Mouse (Mus musculus) right cerebral cortex, postnatal 14 days (tissue): ENCODE results near the gene Pld5.

Source experiments
- DNase-seq: peaks from one replicate; pipeline ENCODE4 v3.0.0; 2022

Pld5 gene

GRCm38 (mm10) chr1:176274667-176275610 is at the start of gene Pld5:
Gene Pld5 (minus strand): TSS chr1:176275312.
- peak; percentile 21 for DNase-seq

- DNase-seq, result no peak
These were observed 40.0 kb upstream of the Pld5 start for GRCm38 (mm10) chr1:176315063-176315462.

- no peak for DNase-seq
These were observed 35.1 kb upstream of the Pld5 start for GRCm38 (mm10) chr1:176310174-176310573.

GRCm38 (mm10) chr1:176289396-176289795 is 14.3 kb upstream of the Pld5 start:
- no peak for DNase-seq

- no peak for DNase-seq
These were observed 484 bp upstream of the Pld5 start for GRCm38 (mm10) chr1:176275611-176275980.

GRCm38 (mm10) chr1:176248717-176249030 is 26.4 kb downstream of the Pld5 start:
- no peak for DNase-seq

- no peak for DNase-seq
These were observed 27.0 kb downstream of the Pld5 start for GRCm38 (mm10) chr1:176247885-176248716.

- no peak for DNase-seq
These were observed 35.9 kb downstream of the Pld5 start for GRCm38 (mm10) chr1:176239199-176239598.

GRCm38 (mm10) chr1:176223794-176224193 is 51.3 kb downstream of the Pld5 start:
- DNase-seq, result no peak

- DNase-seq, result peak; percentile 80
These were observed 51.9 kb downstream of the Pld5 start for GRCm38 (mm10) chr1:176223196-176223595.

GRCm38 (mm10) chr1:176218217-176218616 is 56.9 kb downstream of the Pld5 start:
- no peak for DNase-seq

- DNase-seq, result peak; percentile 15
These were observed 61.4 kb downstream of the Pld5 start for GRCm38 (mm10) chr1:176213645-176214221.

GRCm38 (mm10) chr1:176212922-176213644 is 62.0 kb downstream of the Pld5 start:
- no peak for DNase-seq

- DNase-seq, result no peak
These were observed 64.3 kb downstream of the Pld5 start for GRCm38 (mm10) chr1:176210803-176211202.

- no peak for DNase-seq
These were observed 67.1 kb downstream of the Pld5 start for GRCm38 (mm10) chr1:176208014-176208413.

GRCm38 (mm10) chr1:176202360-176202759 is 72.8 kb downstream of the Pld5 start:
- DNase-seq, result no peak

- no peak for DNase-seq
These were observed 77.9 kb downstream of the Pld5 start for GRCm38 (mm10) chr1:176197036-176197766.

- DNase-seq, result no peak
These were observed 78.8 kb downstream of the Pld5 start for GRCm38 (mm10) chr1:176196341-176196740.

- no peak for DNase-seq
These were observed 80.4 kb downstream of the Pld5 start for GRCm38 (mm10) chr1:176194727-176195126.

- no peak for DNase-seq
These were observed 91.1 kb downstream of the Pld5 start for GRCm38 (mm10) chr1:176183991-176184390.

- DNase-seq, result no peak
These were observed 100.1 kb downstream of the Pld5 start for GRCm38 (mm10) chr1:176174971-176175370.

GRCm38 (mm10) chr1:176167784-176168183 is 107.3 kb downstream of the Pld5 start:
- DNase-seq, result no peak
